Mouse (Mus musculus) stomach, embryonic 15.5 days (tissue): ENCODE data around the gene Oit1. TPM values are rescaled to one million over a fixed set of nuclear protein-coding genes. Genes with fewer than 3 reads are reported as not detected.

Experiments used
- ATAC-seq: fragments of 200-750 bp; cut with Nextera tagmentation; 2 replicates; pipeline ENCODE4 v1.8.0; 2017; ENCODE audit warnings: low read depth, moderate number of reproducible peaks, moderate TSS enrichment; ENCODE audit not compliant: insufficient read depth, low FRiP score
- H3K27ac ChIP-seq: fragments of 300-500 bp; sonication (generic); 2 replicates; pipeline ENCODE4 v1.5.1; 2015; ENCODE audit warnings: mild to moderate bottlenecking, inconsistent platforms
- H3K27me3 ChIP-seq: fragments of 300-500 bp; sonication (generic); replicated peaks from 2 replicates; pipeline ENCODE4 v1.6.1; 2015; ENCODE audit warnings: inconsistent platforms
- H3K36me3 ChIP-seq: fragments of 300-500 bp; sonication (generic); 2 replicates; pipeline ENCODE4 v1.6.1; 2015; ENCODE audit warnings: inconsistent platforms
- H3K4me1 ChIP-seq: fragments of 300-500 bp; sonication (generic); 2 replicates; pipeline ENCODE4 v1.6.1; 2015; ENCODE audit warnings: inconsistent platforms
- H3K4me2 ChIP-seq: fragments of 300-500 bp; sonication (generic); 2 replicates; pipeline ENCODE4 v1.6.1; 2015; ENCODE audit warnings: mild to moderate bottlenecking, inconsistent platforms
- H3K4me3 ChIP-seq: fragments of 300-500 bp; sonication (generic); replicated peaks from 2 replicates; pipeline ENCODE4 v1.5.1; 2015; ENCODE audit warnings: inconsistent platforms
- H3K9ac ChIP-seq: fragments of 300-500 bp; sonication (generic); 2 replicates; pipeline ENCODE4 v1.6.1; 2015; ENCODE audit warnings: inconsistent platforms
- H3K9me3 ChIP-seq: fragments of 300-500 bp; sonication (generic); 2 replicates; pipeline ENCODE4 v1.6.1; 2016; ENCODE audit warnings: inconsistent platforms
- WGBS: fragments of 180-500 bp; shearing (Covaris S2); methylation state at CpG from one replicate; pipeline ENCODE4 v1.1.7; 2015; 5-methylcytosine and 5-hydroxymethylcytosine counted together
- polyA plus RNA-seq: library from polyadenylated mRNA; unstranded; fragments of >200 nt; fragmentation: Nextera tagmentation; extraction: Ambion mirVana; gene quantifications from 2 replicates; pipeline ENCODE4 v1.2.1, GENCODE M21; 2015

Oit1 gene
- polyA plus RNA-seq, 1 experiment from 2014 or later, result 17.8 TPM

DNA sequence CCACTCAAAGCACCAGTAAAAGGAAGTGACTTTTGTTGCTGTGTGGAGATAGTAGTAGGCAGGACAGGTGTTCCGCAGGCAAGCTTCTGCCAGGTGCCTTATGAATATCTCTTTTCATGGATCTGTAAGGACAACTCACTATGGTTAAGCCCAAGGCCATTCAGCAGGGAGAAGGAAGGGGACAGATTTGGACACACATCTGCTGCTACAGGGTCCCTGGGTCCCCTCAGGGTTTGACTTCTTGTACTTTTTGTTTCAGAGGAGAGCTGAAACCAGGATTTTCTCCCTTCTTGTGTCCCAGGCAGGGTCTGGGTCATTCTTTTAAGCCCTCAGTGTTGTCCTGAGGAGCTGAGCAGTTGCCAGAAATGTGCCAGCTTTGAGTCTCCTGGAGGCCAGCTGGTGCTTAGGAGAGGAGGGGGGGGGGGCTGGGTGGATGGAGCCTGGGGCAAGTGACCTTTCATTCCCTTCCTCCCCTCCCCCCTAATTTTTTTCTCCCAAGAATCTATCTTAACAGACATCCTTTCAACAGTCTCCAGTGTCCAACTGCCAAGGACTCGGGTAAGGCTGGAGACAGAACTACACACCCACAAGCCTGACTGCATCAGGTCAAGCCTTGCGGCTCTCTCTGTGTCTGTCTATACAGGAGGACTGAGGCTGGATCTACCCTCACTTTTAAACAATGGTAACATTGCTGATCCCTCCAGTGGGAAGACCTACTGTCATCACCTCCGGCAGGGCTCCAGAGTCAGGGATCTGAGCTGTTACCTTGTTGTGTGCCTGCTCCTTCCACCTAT is 10.6 kb downstream of the Oit1 start:
- H3K27ac ChIP-seq, result peak overlapping the region; percentile 83
- ATAC-seq, result 0 out of 2 replicates have a peak, but pooled peaks have one; percentile 7

DNA sequence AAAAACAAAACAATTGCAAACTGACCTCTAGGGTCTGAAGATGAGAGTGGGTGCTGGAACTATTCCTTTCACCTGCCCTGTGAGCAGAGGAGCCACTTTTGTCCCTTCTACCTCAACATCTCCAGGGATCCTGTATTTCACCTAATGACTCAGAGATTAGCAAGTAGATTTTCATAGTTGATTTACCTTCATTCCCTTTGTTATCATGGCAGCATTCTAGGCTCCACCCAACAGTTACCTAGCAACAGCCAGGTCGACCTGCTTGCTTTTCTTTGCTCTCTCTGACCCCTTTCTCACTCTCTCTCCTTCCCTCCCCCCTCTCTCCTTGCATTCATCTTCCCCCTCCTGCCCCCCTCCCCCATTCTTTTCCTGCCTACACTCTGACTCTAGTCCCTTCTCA is 11.4 kb downstream of the Oit1 start:
- no peaks in the 10 kb centered on the region for H3K36me3 ChIP-seq
- peak overlapping the region; percentile 83 for H3K27ac ChIP-seq
- 0% methylated on average over 1 of the region's 1 CpGs for WGBS
- no peak overlapping the region for H3K4me2 ChIP-seq
- no peak overlapping the region for H3K9ac ChIP-seq
- H3K9me3 ChIP-seq, result no peaks in the 10 kb centered on the region
- H3K4me1 ChIP-seq, result no peaks in the 10 kb centered on the region
- H3K4me3 ChIP-seq, result no peak overlapping the region
- no peaks in the 10 kb centered on the region for H3K27me3 ChIP-seq
- peak; percentile 74 for ATAC-seq

More for the DNA sequence above, 10.6 kb downstream of the Oit1 start:
- WGBS, result 31% methylated on average over 4 of the region's 4 CpGs
- Histone ChIP-seq H3K36me3 (no peaks in the 10 kb centered on the region), H3K4me2 (peak overlapping the region; percentile 4; the same call in 1 of the 2 replicates), H3K4me1 (no peaks in the 10 kb centered on the region), H3K9me3 (no peaks in the 10 kb centered on the region), H3K4me3 (no peak overlapping the region), H3K27me3 (no peaks in the 10 kb centered on the region), H3K9ac (no peak overlapping the region)

DNA sequence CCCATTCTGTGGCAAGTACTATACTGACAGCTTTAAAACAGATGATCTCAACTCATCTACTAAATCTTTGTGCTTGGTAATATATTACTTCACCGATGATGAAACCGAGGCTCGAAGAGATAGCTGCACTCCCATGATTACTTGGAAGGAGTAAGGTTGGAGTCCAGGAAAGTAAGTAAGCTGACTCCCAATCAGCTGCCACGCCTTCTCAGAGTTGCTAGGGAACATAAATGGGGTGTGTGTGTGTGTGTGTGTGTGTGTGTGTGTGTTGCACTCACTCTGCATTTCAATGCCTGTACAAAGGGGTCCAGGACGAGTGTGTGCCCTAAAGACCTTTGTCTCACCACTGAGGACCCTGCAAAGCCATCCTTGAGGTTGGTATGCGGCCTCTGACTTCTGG is 12.7 kb downstream of the Oit1 start:
- no peaks in the 10 kb centered on the region for H3K36me3 ChIP-seq
- no peak overlapping the region for H3K4me2 ChIP-seq
- WGBS, result 68% methylated on average over 6 of the region's 6 CpGs
- H3K4me3 ChIP-seq, result no peak overlapping the region
- H3K4me1 ChIP-seq, result no peaks in the 10 kb centered on the region
- no peaks in the 10 kb centered on the region for H3K9me3 ChIP-seq
- no peaks in the 10 kb centered on the region for H3K27me3 ChIP-seq
- ATAC-seq, result no peak
- no peak overlapping the region for H3K9ac ChIP-seq
- H3K27ac ChIP-seq, result 0 out of 2 replicates have a peak overlapping the region, but pooled peaks have one; percentile 18

DNA sequence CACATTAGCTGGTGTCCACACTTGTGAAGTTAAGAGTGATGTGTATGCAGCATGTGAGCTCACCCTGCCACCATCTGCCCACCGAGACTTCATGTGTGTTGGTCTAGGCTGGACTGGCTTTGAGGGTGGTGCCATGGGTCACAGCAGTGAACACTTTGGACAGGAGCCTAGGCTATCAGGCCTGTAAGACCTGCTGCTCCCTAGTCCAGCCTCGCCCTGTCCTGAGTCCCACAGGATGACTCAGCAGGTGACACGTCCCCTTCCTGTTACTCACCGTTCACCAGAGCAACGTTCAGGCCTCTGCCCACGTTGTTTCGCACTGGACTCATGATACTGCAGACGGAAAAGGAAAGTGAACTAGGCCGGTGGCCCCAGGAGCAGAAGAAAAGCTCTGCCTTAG is 21.7 kb downstream of the Oit1 start:
- Histone ChIP-seq H3K4me1 (no peaks in the 10 kb centered on the region), H3K27me3 (no peaks in the 10 kb centered on the region), H3K4me3 (no peak overlapping the region), H3K27ac (no peak overlapping the region), H3K9me3 (no peaks in the 10 kb centered on the region), H3K36me3 (no peaks in the 10 kb centered on the region), H3K9ac (no peak overlapping the region), H3K4me2 (no peak overlapping the region)
- peak; percentile 84 for ATAC-seq
- 73% methylated on average over 9 of the region's 9 CpGs for WGBS

DNA sequence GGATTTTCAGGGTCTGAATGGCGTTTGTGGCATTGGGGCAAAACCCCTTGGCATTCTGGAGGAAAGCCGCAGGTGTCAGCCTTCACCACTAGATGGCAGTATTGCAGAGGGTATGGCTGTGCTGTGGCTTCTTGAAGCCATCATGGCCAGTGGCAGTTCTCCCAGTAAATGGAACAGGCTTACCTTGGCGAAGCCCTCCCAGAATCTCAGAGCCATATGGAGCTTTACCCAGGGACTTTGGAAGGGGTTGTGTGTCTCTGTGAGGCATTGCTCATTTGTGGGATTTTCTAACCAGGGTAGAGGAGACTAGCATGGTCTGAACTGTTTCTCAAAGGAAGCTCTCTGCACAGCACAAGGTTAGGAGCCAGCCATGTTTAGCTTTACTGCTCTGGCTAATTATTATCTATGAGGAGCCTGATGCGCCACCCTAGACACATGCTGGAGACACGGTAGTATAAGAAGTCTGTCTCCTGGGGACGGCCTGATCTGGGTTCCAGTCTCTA is 22.5 kb downstream of the Oit1 start:
- H3K9me3 ChIP-seq, result no peaks in the 10 kb centered on the region
- H3K27ac ChIP-seq, result no peak overlapping the region
- no peaks in the 10 kb centered on the region for H3K4me1 ChIP-seq
- no peaks in the 10 kb centered on the region for H3K27me3 ChIP-seq
- no peak overlapping the region for H3K4me3 ChIP-seq
- WGBS, result 28% methylated on average over 6 of the region's 6 CpGs
- H3K4me2 ChIP-seq, result no peak overlapping the region
- 0 out of 2 replicates have a peak, but pooled peaks have one; percentile 41 for ATAC-seq
- H3K36me3 ChIP-seq, result no peaks in the 10 kb centered on the region
- no peak overlapping the region for H3K9ac ChIP-seq

DNA sequence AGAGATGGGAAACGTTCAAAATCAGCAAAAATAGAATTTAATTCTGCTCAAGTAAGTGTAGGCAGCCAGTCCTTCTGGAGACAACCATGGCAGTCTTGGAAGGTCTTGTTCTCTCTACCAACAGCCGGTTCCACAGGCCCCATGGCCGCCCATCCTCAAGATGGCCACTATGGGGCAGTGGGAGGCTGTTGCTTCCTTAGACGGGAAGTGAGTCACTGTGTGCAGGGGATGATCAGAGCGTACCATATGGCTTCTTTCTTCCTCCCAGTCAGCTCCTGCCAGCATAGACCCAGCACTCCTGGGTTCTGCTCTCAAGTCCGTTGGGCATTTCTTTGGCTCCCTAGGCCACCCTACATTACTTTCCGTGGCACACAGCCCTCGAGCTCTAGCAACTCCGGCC is 29.6 kb downstream of the Oit1 start:
- 73% methylated on average over 9 of the region's 9 CpGs for WGBS
- Histone ChIP-seq H3K9me3 (no peaks in the 10 kb centered on the region), H3K27me3 (no peaks in the 10 kb centered on the region), H3K4me3 (no peak overlapping the region), H3K4me1 (no peaks in the 10 kb centered on the region), H3K27ac (no peak overlapping the region), H3K4me2 (no peak overlapping the region), H3K9ac (no peak overlapping the region), H3K36me3 (no peaks in the 10 kb centered on the region)
- no peak for ATAC-seq

DNA sequence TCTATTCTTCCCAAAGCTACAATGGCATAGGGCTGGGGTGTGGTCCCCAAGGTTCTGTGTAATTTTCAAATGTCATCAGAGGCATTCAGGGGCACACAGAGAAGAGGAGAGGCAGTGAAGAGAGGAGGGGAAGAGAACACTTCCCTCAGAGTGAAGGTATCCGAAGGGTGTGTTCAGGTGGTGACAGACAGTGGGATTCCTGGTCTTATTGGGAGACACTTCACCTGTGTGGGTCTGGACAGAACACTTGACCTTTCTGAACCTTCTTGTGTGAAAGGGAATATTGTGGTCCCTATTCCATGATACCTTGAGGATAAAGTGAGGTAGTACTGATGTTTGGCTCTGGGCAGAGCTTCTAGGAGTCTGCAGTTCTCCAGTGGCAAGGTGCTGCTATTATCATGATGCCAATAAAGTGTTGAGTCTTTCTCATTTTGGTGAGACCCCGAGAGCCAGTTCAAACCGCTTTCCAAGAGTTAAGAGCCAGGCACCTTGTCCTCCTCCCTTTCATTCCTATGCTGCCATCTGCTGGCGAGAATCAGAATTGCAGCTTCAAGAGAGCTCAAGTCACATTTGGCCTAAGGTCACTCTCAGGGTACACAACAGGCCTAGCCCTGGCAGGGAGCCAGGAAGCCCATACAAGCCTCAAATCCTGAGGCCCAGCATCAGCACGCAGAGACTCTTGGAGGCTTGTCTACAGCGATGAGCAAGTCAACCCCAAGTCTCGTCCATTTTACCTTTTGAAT is 32.1 kb downstream of the Oit1 start:
- Histone ChIP-seq H3K36me3 (no peaks in the 10 kb centered on the region), H3K9ac (no peak overlapping the region), H3K4me3 (no peak overlapping the region), H3K27ac (no peak overlapping the region), H3K27me3 (no peaks in the 10 kb centered on the region), H3K9me3 (no peaks in the 10 kb centered on the region), H3K4me1 (no peaks in the 10 kb centered on the region), H3K4me2 (no peak overlapping the region)
- 21% methylated on average over 7 of the region's 7 CpGs for WGBS
- peak; percentile 8; the same call in 1 of the 2 replicates for ATAC-seq

DNA sequence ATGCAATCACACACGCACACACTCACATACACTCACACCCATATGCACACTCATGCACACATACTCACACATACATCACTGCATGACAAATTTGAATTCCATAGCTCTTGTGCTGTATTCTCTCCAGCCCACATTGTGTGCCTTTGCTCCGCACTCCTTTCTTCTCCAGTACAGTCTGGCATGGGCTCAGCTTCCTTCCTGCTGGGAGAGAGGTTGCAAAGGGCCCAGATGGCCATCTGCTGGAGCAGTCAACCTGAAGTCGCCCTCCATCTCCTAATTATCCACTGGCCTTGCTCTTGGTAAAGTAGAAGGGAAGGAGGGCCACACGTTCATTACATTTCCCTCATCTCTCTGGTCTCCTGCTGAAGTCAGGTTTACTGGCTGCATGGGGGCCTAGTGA is 33.0 kb downstream of the Oit1 start:
- no peaks in the 10 kb centered on the region for H3K9me3 ChIP-seq
- no peak overlapping the region for H3K4me3 ChIP-seq
- no peaks in the 10 kb centered on the region for H3K36me3 ChIP-seq
- no peak overlapping the region for H3K27ac ChIP-seq
- no peaks in the 10 kb centered on the region for H3K4me1 ChIP-seq
- H3K4me2 ChIP-seq, result no peak overlapping the region
- no peak overlapping the region for H3K9ac ChIP-seq
- no peak for ATAC-seq
- 79% methylated on average over 4 of the region's 4 CpGs for WGBS
- no peaks in the 10 kb centered on the region for H3K27me3 ChIP-seq

DNA sequence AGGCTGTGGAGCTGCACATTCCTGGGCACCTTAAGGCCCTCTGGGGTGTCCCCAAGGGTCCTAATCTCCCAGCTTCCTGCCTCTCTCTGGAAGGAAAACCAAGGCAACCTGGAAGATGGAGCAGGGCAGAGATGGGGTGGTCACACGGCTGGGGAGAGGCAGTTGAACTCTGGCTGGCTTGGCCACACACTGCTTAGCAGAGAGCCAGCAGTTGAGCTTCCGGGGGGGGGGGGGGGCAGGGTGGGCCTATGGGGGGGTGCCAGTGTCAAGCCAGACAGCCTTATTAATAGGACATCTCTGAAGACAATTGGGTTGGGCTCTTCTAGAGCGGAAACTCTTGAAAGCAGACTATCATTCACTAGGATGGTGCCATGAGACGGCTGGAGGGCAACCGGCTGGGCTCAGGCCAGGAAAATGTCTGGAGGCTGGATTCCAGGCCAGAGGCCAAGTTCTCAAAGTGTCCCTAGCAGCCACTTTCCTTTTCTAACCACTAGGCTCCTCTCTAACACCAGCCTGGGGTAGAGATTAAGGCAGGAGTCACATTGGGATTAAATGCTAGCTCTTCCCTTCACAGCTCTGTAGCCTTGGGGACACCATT is 35.9 kb downstream of the Oit1 start:
- Histone ChIP-seq H3K4me1 (no peaks in the 10 kb centered on the region), H3K27me3 (no peaks in the 10 kb centered on the region), H3K4me3 (no peak overlapping the region), H3K4me2 (no peak overlapping the region), H3K27ac (no peak overlapping the region), H3K9me3 (no peaks in the 10 kb centered on the region), H3K36me3 (no peaks in the 10 kb centered on the region), H3K9ac (no peak overlapping the region)
- WGBS, result 64% methylated on average over 5 of the region's 5 CpGs
- ATAC-seq, result no peak

DNA sequence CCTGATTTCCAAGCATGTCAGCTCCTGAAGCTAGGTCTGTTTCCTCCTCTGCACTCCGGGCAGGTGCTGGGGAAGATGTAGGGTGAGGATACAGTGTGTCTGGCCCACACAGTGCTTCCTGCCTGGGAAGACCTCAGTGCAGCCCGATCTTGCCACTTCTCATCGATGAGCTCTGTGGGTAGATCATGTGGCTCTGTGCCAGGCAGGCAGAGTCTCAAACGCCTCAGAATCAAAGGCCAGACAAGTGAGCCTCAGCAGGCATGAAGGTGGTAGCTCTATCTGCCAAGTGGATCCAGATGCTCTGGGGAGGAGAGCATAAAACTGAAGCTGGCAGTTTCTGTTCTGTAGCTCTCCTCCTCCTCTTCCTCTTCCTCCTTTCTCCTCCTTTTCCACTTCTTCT is 38.3 kb downstream of the Oit1 start:
- H3K4me1 ChIP-seq, result 0 out of 2 replicates have a peak, but pooled peaks cover 5% of the 10 kb centered on the region
- no peaks in the 10 kb centered on the region for H3K9me3 ChIP-seq
- WGBS, result 69% methylated on average over 4 of the region's 4 CpGs
- H3K9ac ChIP-seq, result no peak overlapping the region
- no peaks in the 10 kb centered on the region for H3K27me3 ChIP-seq
- no peak overlapping the region for H3K27ac ChIP-seq
- H3K36me3 ChIP-seq, result no peaks in the 10 kb centered on the region
- H3K4me3 ChIP-seq, result no peak overlapping the region
- no peak overlapping the region for H3K4me2 ChIP-seq
- no peak for ATAC-seq

DNA sequence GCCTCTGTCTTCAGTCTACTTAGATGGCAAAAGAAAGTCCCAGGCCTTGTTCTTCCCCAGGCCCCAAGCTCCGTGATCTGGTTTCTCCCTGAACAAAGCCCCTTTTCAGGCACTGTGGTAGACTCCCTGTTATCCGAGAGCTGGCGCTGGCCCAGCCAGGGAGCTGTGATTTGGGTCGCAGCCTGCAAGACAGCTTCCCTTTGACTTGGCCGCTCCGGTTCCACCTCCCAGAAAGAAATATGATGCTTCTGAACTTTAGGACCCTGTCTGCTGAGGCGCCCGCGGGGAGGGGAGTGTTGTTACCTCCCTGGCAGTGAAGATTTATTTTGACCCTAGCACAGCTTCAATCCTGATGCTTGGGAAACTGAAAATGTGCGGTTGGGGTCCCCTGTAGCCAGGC is 42.6 kb downstream of the Oit1 start:
- no peak for ATAC-seq
- H3K27me3 ChIP-seq, result no peaks in the 10 kb centered on the region
- H3K9me3 ChIP-seq, result no peaks in the 10 kb centered on the region
- no peak overlapping the region for H3K9ac ChIP-seq
- H3K27ac ChIP-seq, result no peak overlapping the region
- no peak overlapping the region for H3K4me3 ChIP-seq
- 0 out of 2 replicates have a peak, but pooled peaks cover 5% of the 10 kb centered on the region for H3K4me1 ChIP-seq
- WGBS, result 33% methylated on average over 10 of the region's 10 CpGs
- H3K36me3 ChIP-seq, result no peaks in the 10 kb centered on the region
- no peak overlapping the region for H3K4me2 ChIP-seq

DNA sequence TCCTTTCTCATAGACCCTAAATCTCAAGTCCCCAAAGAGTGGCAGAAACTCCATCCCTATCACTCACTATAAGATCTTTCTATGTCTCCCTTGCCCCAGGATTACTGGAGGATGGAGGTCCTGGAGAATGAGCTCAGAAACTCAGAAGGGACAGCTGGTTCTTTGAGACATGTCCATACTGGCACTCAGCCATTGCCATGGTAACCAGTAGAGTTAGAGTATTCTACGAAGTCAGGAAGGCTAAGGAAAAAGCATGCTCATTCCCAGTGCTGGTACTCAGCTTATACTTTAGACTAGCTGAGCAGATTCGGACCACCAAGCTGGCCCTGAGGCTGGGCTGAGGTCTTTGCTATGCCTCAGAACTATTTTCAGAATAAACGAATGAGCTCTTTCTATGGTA is 44.0 kb downstream of the Oit1 start:
- Histone ChIP-seq H3K4me1 (0 out of 2 replicates have a peak, but pooled peaks cover 5% of the 10 kb centered on the region), H3K27me3 (no peaks in the 10 kb centered on the region), H3K9ac (no peak overlapping the region), H3K27ac (no peak overlapping the region), H3K4me2 (no peak overlapping the region), H3K36me3 (no peaks in the 10 kb centered on the region), H3K4me3 (no peak overlapping the region), H3K9me3 (no peaks in the 10 kb centered on the region)
- ATAC-seq, result no peak
- WGBS, result 70% methylated on average over 3 of the region's 3 CpGs
